Mouse (Mus musculus): Measurements from ENCODE around the gene Aff1.

DNA sequence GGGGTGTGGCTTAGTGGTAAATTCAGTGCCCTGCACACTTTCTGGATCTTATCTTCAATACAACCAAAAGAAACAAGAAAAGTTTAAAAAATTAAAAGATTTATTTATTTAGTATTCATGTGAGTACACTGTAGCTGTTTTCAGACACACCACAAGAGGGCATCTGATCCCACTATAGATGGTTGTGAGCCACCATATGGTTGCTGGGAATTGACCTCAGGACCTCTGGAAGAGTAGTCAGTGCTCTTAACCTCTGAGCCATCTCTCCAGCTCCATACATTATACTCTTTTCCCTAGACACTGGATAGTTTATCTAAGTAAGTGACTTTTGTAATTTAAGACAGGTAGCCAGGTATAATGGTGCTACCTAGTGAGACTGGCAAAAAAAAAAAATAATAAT is 1.0 kb upstream of the Aff1 start:
- TF ChIP-seq POLR2A (IDR thresholded peaks at IDR 0.05; ENCODE audit: low read depth, low read length): no peak
- TF ChIP-seq CTCF (conservative IDR thresholded peaks at IDR 0.05; ENCODE audit: insufficient read depth, insufficient read length, low read depth, low read length): no peak

All from kidney, adult 2 months (tissue).